Mouse (Mus musculus) gastrocnemius, adult 2 months (tissue): Measurements from ENCODE around the gene Sgsm3. TPM values are rescaled to one million over a fixed set of nuclear protein-coding genes. Genes with fewer than 3 reads are reported as not detected.
"Not testable (repeated sequence)": the region's sequence is repeated elsewhere in the genome, so short reads cannot be mapped to it uniquely, and the experiment has no call there.

Experiments
- DNase-seq: peaks from one replicate; pipeline ENCODE4 v3.0.0; 2022
- H3K27ac ChIP-seq: fragments of 200-600 bp; 2 replicates; pipeline ENCODE4 v1.8.1; 2022; ENCODE audit warnings: mild to moderate bottlenecking
- H3K4me3 ChIP-seq: fragments of 200-600 bp; 2 replicates; pipeline ENCODE4 v1.8.1; 2022; ENCODE audit warnings: mild to moderate bottlenecking, moderate library complexity
- CTCF ChIP-seq: fragments of 200-600 bp; IDR thresholded peaks from 2 replicates; pipeline ENCODE4 v1.8.1; 2022; ENCODE audit warnings: antibody characterized with exemption, mild to moderate bottlenecking, moderate library complexity
- intact Hi-C: fragments of 180-260 bp; cut with DNase I; formaldehyde crosslinking; loops from one replicate; pipeline ENCODE4 v1.15.1; 2025
- long read RNA-seq, 2 experiments: library from polyadenylated mRNA; stranded (forward); transcript quantifications; one replicate each; pipeline ENCODE4 v2.0.0; 2021
- total RNA-seq, 2 experiments: library from RNA; stranded (reverse); gene quantifications; 2 replicates each; pipeline ENCODE4 v1.2.3; 2021

Sgsm3 gene
- total RNA-seq: 10 to 100 TPM; 16.9 to 20.4 TPM
- long read RNA-seq, experiment 1, transcript Sgsm3-208 (22 exons, 2,997 nt): major isoform, 28 of 33 reads
- long read RNA-seq, experiment 1, partial matches to known transcripts: 1 of 33 reads
- long read RNA-seq, experiment 1, other reads (novel, unspliced or antisense): 2 of 33 reads
- long read RNA-seq, experiment 2, transcript Sgsm3-208 (22 exons, 2,997 nt): major isoform, 39 of 52 reads
- long read RNA-seq, experiment 2, partial matches to known transcripts: 7 of 52 reads
- long read RNA-seq, experiment 2, other reads (novel, unspliced or antisense): 6 of 52 reads

DNA sequence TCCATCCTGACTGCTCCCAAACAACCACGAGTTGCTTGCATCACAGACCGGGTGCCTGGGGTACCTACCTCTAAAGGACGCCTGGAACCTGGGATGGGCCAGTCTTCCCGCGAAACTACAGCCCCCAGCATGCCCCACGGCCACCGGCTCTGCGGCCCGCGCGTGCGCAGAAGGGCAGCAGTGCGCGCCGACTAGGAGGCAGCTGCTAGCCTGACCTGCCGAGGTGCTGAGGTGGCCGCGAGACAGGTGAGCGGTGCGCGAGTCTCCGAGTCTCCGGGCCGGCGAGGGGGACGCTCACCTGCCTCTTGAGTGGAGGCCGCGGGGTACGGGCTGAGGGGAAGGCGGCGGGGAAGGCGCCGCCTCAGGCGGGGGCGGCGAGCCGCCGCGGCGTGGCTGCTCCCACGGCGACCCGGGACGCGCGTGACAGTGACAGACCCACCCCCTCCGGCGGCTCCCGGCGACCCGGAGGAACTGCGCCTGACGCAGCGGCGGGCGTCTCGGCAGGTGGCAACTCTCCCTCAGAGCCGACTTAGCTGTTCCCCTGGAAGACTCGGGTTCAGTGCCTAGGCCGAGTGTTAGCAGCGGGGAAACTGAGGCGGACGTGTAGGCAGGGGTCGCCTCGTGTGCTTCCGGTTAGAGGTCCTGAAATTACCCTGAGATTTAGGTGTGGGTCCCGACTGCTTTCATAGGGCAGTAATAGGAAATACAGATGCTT lies at the start of gene Sgsm3:
Gene Sgsm3, plus strand, starts transcription at position 146 of the 715 bp plus-strand sequence.
- DNase-seq: peak; percentile 92
- peak within 1 kb of the TSS; percentile 98 for H3K4me3 ChIP-seq
- TF ChIP-seq CTCF: no peak
- peak within 1 kb of the TSS; percentile 90 for H3K27ac ChIP-seq
- intact Hi-C loops: no loop called here

DNA sequence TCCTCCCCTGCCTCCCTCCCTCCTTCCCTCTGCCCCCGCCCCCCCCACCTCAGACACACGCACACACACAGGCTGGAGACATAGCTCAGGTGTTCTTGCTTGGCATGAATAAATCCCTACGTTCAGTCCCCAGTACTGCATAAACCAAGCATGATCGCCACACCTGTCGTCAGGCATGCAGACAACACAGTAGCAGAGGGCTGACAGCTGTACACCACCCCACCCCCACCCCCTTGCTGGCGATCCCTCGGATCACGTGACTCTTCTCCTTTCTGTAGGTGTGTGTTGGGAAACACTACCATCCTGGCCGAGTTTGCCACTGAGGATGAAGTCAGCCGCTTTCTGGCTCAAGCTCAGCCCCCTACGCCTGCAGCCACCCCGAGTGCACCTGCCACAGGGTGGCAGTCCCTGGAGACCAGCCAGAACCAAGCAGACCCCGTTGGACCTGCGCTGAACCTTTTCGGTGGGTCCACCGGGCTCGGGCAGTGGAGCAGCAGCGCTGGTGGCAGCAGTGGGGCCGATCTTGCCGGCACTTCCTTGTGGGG lies 48.7 kb upstream of the Sgsm3 start:
- no peak overlapping the region for H3K4me3 ChIP-seq
- DNase-seq: peak; percentile 50
- no peak for TF ChIP-seq CTCF
- intact Hi-C loops: no loop called here
- H3K27ac ChIP-seq: no peak overlapping the region

DNA sequence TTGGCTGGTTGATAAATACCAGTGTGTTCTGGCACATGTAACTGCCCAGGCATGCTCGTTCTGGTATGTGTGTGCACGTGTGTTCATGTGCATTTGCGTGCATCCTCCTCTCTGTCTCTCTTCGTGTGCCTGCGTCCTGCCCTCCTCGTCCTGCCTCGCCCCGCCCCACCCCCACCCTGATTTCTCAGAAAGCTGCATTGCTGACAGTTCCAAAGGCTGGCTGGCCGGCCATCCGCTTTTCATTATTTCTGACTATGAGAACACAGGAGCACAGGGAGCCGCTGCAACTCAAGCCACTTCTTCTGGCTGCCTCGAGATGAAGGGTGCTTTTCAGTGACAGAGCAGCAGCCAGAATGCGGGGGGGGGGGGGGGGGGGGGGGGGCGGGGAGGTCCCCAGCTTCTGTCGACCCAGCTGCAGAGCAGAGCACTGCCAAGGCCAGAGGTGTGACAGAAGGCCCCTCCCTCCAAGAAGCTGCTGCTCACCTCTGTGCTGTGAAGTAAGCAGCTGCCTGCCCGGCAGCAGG lies 47.5 kb upstream of the Sgsm3 start:
- no peak for DNase-seq
- Histone ChIP-seq H3K27ac (no peak overlapping the region), H3K4me3 (no peak overlapping the region)
- TF ChIP-seq CTCF: no peak
- intact Hi-C loops: no loop called here

DNA sequence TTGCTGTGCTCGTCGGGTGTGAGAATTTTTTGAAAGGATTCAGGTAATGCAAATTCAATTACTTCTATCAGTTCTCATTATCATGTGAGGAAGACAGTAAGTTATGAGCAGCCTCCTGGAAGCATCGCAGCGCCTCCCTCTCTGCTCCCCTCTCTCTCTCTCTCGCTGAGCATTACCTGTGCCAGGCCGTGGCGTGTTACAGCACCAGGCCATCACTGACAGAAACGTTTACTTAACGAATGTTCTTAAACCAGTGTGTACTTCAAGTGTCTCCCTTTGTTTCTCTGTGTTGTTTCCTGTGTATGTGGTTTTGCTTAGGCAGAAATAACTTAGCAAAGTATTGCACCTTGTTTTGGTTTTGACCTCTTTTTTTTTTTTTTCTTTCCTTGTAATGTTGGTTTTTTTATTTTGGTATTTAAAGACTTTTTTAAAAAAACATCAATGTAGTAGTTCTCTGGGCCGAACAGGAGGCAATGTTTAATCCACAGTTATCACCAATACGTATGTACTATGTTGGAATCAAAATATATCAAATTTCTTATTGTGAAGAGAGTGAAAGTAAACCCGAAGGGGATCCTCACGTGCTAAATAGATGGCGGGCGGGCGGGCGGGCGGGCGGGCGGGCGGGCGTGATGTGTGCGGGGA lies 46.8 kb upstream of the Sgsm3 start:
- H3K27ac ChIP-seq, intact Hi-C loops, DNase-seq, H3K4me3 ChIP-seq: not testable (repeated sequence)

DNA sequence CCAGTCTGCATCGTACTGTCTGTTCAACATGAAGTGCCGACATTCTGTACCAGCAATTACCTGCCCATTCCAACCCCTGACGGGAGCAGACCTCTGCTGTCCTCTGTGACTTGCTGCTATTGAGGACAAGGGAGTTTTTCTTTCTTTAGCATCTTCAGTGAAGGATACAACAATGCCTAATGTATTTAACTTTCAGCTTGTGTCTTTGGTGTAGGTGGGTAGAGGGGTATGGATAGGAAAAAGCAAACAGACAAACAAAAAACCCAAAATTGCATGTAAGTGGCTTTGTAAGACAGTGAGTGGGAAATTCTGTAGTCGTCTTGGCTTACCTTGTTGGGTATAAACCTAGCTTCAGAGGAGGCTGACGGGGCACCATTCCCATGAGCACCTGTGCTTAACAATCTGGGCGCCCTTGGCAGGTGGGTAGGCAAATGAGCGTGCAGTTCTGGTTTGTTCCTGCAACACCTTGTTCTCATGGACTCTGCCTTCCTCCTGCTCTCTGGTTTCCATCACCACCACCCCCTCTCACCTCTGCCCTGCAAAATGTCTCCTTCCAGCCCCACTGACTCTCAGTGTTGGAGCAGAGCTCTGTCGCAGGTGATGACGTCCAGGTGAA lies 46.1 kb upstream of the Sgsm3 start:
- DNase-seq: no peak
- intact Hi-C loops: no loop called here
- Histone ChIP-seq H3K27ac (no peak overlapping the region), H3K4me3 (no peak overlapping the region)
- no peak for TF ChIP-seq CTCF

DNA sequence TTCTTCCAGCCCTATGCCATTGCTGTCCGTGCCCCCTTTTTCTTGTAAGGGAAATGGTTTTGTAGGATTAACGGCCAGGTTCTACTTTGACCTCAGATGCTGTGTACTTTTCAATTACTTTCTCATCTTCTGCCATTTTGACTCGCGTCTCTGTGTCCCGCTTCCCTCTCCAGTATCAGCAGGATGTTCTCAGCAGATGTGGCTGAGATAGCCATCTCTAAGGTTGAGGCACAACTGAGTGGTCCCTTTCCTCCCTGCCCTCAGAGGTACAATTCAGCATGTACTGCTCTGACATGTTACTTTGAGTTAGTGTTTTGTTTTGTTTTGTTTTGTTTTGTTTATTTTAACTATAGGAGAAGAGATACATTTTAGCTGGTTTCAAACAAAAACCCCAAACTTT lies 42.7 kb upstream of the Sgsm3 start:
- DNase-seq: no peak
- no peak overlapping the region for H3K27ac ChIP-seq
- TF ChIP-seq CTCF: no peak
- intact Hi-C loops: no loop called here
- no peak overlapping the region for H3K4me3 ChIP-seq

DNA sequence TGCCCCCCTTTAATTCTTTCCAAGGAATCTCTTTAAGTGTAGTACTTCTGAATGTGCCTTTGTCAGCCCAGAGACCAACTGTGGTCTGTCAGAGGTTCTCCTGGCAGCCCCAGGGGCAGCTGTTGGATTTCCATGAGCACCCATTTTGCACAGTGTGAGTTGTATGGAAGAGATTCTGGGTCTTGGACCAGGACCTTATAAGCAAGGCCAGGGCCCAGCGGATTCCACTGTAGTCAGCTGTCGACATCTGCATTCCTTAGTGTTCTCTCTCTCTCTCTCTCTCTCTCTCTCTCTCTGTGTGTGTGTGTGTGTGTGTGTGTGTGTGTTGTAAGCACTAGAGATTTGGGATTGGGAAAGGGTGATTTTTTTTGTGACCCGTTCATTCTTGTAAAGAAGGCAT lies 40.9 kb upstream of the Sgsm3 start:
- intact Hi-C loops: no loop called here
- H3K4me3 ChIP-seq: no peak overlapping the region
- no peak for DNase-seq
- TF ChIP-seq CTCF: no peak
- peak overlapping the region; percentile 69 for H3K27ac ChIP-seq

DNA sequence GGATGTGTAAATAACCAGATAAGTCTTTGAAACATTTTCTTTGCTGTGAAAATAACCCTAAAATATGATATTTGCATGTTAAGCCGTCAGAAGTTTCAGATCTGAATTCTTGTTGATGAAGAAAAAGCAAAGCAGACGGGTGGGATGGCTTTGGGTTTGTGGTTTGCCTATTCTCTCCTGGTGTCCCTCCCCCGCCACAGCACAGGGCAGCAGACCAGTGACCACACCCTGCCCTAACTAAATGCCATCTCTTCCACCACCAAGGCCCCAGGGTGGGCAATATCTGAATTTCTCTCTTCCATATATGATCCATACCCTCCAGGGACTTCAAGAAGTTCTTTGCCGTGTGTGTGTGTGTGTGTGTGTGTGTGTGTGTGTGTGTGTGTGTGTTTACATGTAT lies 39.0 kb upstream of the Sgsm3 start:
- TF ChIP-seq CTCF: no peak
- DNase-seq: no peak
- H3K4me3 ChIP-seq: no peak overlapping the region
- intact Hi-C loops: no loop called here
- no peak overlapping the region for H3K27ac ChIP-seq

DNA sequence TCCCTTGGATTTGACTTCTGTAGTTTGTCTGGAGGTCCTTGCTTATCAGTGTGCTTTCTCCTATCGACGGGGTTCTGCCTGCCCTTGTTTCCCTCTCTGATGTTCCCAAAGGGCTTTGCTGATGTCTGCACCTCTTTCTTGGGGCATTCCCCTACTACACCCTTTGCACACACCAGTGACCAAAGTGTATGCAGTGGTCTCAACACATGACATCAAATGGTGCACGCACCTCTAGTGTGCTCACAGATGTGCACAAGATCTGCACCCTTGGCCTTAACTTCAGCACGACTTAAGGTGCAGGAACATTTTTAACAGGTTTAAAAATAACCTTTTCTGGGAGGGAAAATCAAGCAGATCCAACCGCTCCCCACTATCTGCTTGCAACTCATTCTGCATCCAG lies 38.2 kb upstream of the Sgsm3 start:
- Histone ChIP-seq H3K4me3 (no peak overlapping the region), H3K27ac (no peak overlapping the region)
- intact Hi-C loops: no loop called here
- no peak for TF ChIP-seq CTCF
- DNase-seq: no peak

DNA sequence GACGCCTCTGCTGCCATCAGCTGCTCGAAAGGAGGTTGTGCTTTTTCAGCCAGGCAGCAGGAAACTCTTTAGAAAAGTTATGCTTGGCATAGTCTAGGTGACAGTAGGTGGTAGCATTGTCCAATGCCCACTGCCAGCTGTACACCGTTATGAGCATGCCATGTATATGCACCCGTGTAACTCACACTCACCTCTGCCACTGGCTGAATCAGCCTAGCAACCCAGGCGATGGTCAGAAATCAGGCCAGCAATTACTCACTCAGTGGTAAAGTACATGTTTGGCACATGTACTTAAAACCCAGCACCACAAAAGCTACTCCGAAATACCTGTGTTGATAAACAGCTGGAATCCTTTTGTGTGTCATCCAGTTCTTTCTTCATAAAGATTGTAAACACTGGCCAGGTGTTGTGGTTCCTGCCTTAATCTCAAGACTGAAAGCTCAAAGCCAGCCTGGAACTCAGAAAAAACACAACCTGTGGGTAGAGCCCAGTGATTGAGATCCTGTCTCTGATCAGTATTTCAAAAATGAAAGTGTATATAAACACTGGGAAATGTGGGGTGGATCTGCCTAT lies 36.0 kb upstream of the Sgsm3 start:
- TF ChIP-seq CTCF: no peak
- H3K4me3 ChIP-seq: no peak overlapping the region
- intact Hi-C loops: no loop called here
- H3K27ac ChIP-seq: no peak overlapping the region
- no peak for DNase-seq

DNA sequence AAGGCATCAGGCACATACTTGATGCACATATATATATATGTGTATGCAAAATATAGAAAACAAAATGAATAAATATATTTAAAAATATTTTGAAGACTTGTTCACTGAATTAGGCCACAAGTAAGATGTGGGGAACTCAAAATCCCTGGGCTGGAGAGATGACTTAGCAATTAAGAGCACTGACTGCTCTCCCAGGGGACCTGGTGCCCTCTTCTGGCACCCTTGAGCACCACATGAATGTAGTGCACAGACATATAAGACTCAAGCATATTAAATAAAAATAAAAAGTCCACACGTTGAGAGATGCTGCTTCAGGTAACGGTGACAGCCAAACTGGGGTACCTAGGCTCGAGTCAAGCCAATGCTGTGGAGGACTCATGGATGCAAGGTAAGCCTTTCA lies 31.7 kb upstream of the Sgsm3 start:
- TF ChIP-seq CTCF: peak; percentile 56
- Histone ChIP-seq H3K27ac (no peak overlapping the region; the same call in 1 of the 2 replicates), H3K4me3 (no peak overlapping the region)
- intact Hi-C loops: loop anchor here (5.0 kb wide), 1 partner anchor 239 kb away; no protein-coding TSS in a partner anchor
- DNase-seq: peak; percentile 44
